Mouse (Mus musculus) central nervous system, embryonic 18 days (tissue): Measurements from ENCODE around the gene Trim11. TPM values are rescaled to one million over a fixed set of nuclear protein-coding genes. Genes with fewer than 3 reads are reported as not detected.

Experiments
- polyA plus RNA-seq: library from polyadenylated mRNA; depleted of rRNA; stranded (reverse); fragments of >200 nt; gene quantifications from 2 replicates; pipeline ENCODE4 v1.2.3, GENCODE M21; 2012; rRNA removed

Gene Trim11
- 25.8 and 27.6 TPM in 2 replicates for polyA plus RNA-seq

GRCm38 (mm10) chr11:58978027-58978705 lies at the start of gene Trim11:
Gene Trim11, plus strand, starts transcription at chr11:58978093.

GRCm38 (mm10) chr11:58938322-58939087 lies 39.4 kb upstream of the Trim11 start, which contains the start of gene Rnf187:
Gene Rnf187, minus strand, starts transcription at chr11:58938916.

DNA sequence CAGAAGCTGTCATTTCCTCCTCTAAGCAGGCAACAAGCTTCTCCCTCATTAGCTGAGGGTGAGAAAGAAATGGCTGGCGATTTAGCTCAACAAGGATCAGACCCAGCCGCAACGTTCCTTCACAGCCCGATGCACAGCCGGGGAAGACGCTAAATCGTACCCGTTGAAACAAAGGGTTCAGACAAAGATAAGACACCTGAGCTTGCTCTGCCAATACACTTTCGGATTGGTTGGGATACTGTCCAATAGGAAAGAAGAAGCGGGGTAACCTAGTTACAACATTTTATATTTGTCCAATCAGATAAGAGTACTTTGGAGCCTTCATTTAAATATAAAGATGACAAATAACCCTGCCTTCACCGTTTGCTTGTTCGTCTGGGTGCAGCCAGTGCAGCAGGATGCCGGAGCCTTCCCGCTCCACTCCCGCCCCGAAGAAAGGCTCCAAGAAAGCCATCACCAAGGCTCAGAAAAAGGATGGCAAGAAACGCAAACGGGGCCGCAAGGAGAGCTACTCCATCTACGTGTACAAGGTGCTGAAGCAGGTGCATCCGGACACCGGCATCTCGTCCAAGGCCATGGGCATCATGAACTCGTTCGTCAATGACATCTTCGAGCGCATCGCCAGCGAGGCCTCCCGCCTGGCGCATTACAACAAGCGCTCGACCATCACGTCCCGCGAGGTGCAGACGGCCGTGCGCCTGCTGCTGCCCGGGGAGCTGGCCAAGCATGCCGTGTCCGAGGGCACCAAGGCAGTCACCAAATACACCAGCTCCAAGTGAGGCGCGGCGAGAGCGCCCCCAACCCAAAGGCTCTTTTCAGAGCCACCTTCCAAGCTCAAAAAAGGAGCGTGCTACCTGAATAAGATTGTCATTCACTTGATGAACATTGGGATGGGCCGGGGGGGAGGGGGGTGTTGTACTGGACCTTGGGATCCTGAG lies 29.1 kb upstream of the Trim11 start, which contains the start of gene Hist3h2ba:
Gene Hist3h2ba, plus strand, starts transcription at position 379 of the 938 bp plus-strand sequence.

GRCm38 (mm10) chr11:58954420-58955142 lies 23.3 kb upstream of the Trim11 start, which contains the start of the genes Hist3h2a and Trim17:
Gene Hist3h2a, plus strand, starts transcription at chr11:58954685.
Gene Trim17, plus strand, starts transcription at chr11:58954685.

Other genes starting within 250 kb of the Trim11 start
- gene Olfr317, start 238.9 kb upstream of the Trim11 start, polyA plus RNA-seq = 0.28 and 0.29 TPM in 2 replicates
- not detected in 2 replicates for gene Olfr316, start 225.4 kb upstream of the Trim11 start, polyA plus RNA-seq
- not detected in 2 replicates for gene Olfr315, start 204.9 kb upstream of the Trim11 start, polyA plus RNA-seq
- gene Olfr314, start 195.1 kb upstream of the Trim11 start, polyA plus RNA-seq = not detected in 2 replicates
- 2.6 and 4.4 TPM in 2 replicates for gene Fam183b, start 176.1 kb upstream of the Trim11 start, polyA plus RNA-seq
- not detected in 2 replicates for gene Olfr313, start 163.1 kb upstream of the Trim11 start, polyA plus RNA-seq
- not detected in 2 replicates for gene Olfr312, start 148.9 kb upstream of the Trim11 start, polyA plus RNA-seq
- gene Olfr311, start 138.8 kb upstream of the Trim11 start, polyA plus RNA-seq = not detected in 2 replicates
- 31.0 and 32.6 TPM in 2 replicates for gene Gm12258, start 130.9 kb upstream of the Trim11 start, polyA plus RNA-seq
- 9.1 TPM in 2 replicates for gene 2810021J22Rik, start 110.9 kb upstream of the Trim11 start, polyA plus RNA-seq
- gene Zfp39, start 73.9 kb upstream of the Trim11 start, polyA plus RNA-seq = 4.9 and 5.9 TPM in 2 replicates
- gene Btnl10, start 60.2 kb upstream of the Trim11 start, polyA plus RNA-seq = 0.03 and 0.06 TPM in 2 replicates
- gene Rnf187, start 39.2 kb upstream of the Trim11 start, polyA plus RNA-seq = 557 and 565 TPM in 2 replicates
- 491 and 498 TPM in 2 replicates for gene Hist3h2ba, start 29.2 kb upstream of the Trim11 start, polyA plus RNA-seq
- 90.4 and 93.3 TPM in 2 replicates for gene Hist3h2a, start 23.4 kb upstream of the Trim11 start, polyA plus RNA-seq
- gene Trim17, start 23.4 kb upstream of the Trim11 start, polyA plus RNA-seq = 2.2 and 2.3 TPM in 2 replicates
- gene Obscn, start 158.3 kb downstream of the Trim11 start, polyA plus RNA-seq = 2.4 and 3.9 TPM in 2 replicates
- gene Iba57, start 185.6 kb downstream of the Trim11 start, polyA plus RNA-seq = 7.4 and 8.0 TPM in 2 replicates
- gene Gjc2, start 205.1 kb downstream of the Trim11 start, polyA plus RNA-seq = 1.2 and 1.3 TPM in 2 replicates
- 226 and 237 TPM in 2 replicates for gene Guk1, start 214.1 kb downstream of the Trim11 start, polyA plus RNA-seq
- gene Mrpl55, start 224.4 kb downstream of the Trim11 start, polyA plus RNA-seq = 45.8 and 46.8 TPM in 2 replicates
- gene 2310033P09Rik, start 230.2 kb downstream of the Trim11 start, polyA plus RNA-seq = 35.9 and 37.6 TPM in 2 replicates